Mouse (Mus musculus) liver, postnatal 0 days (tissue): Measurements from ENCODE around the gene Castor2. TPM values are rescaled to one million over a fixed set of nuclear protein-coding genes. Genes with fewer than 3 reads are reported as not detected.

Experiments used
- ATAC-seq: fragments of 200-750 bp; cut with Nextera tagmentation; 2 replicates; pipeline ENCODE4 v1.8.0; 2017; ENCODE audit warnings: mild to moderate bottlenecking, moderate library complexity
- DNase-seq: peaks from one replicate; pipeline ENCODE4 v3.0.0-alpha.2; 2016
- H3K27ac ChIP-seq: fragments of 300-500 bp; sonication (generic); 2 replicates; pipeline ENCODE4 v1.5.1; 2014; ENCODE audit warnings: antibody characterized with exemption, moderate library complexity, mild to moderate bottlenecking, low read depth
- H3K27me3 ChIP-seq: fragments of 300-500 bp; sonication (generic); 2 replicates; pipeline ENCODE4 v1.6.1; 2014; ENCODE audit warnings: low read length, control low read depth, mixed read lengths; ENCODE audit not compliant: insufficient read depth
- H3K36me3 ChIP-seq: fragments of 300-500 bp; sonication (generic); replicated peaks from 2 replicates; pipeline ENCODE4 v1.6.1; 2014; ENCODE audit warnings: mild to moderate bottlenecking, control low read depth, low read length, moderate library complexity, mixed read lengths; ENCODE audit not compliant: insufficient read depth
- H3K4me1 ChIP-seq: fragments of 300-500 bp; sonication (generic); 2 replicates; pipeline ENCODE4 v1.6.1; 2014; ENCODE audit warnings: antibody characterized with exemption, mild to moderate bottlenecking, control low read depth; ENCODE audit not compliant: insufficient read depth
- H3K4me2 ChIP-seq: fragments of 300-500 bp; sonication (generic); 2 replicates; pipeline ENCODE4 v1.6.1; 2014; ENCODE audit warnings: low read depth, mild to moderate bottlenecking, low read length, moderate library complexity, mixed read lengths
- H3K4me3 ChIP-seq: fragments of 300-500 bp; sonication (generic); 2 replicates; pipeline ENCODE4 v1.5.1; 2014; ENCODE audit warnings: low read depth, low read length
- H3K9ac ChIP-seq: fragments of 300-500 bp; sonication (generic); replicated peaks from 2 replicates; pipeline ENCODE4 v1.6.1; 2014; ENCODE audit warnings: mild to moderate bottlenecking, moderate library complexity
- H3K9me3 ChIP-seq: fragments of 300-500 bp; sonication (generic); 2 replicates; pipeline ENCODE4 v1.6.1; 2016; ENCODE audit warnings: mild to moderate bottlenecking, control low read depth, low read length, mixed read lengths
- CTCF ChIP-seq: sonication (generic); IDR thresholded peaks from 2 replicates; pipeline ENCODE4 v1.5.1; 2016; ENCODE audit warnings: antibody characterized with exemption, low read depth
- EP300 ChIP-seq: IDR thresholded peaks from 2 replicates; pipeline ENCODE4 v1.6.1; 2016; ENCODE audit warnings: antibody characterized with exemption, low read depth, mild to moderate bottlenecking
- WGBS: fragments of 180-500 bp; shearing (Covaris S2); extraction: QIAGEN DNeasy Blood & Tissue Kit; methylation state at CpG from one replicate; pipeline ENCODE4 v1.1.7; 2014; ENCODE audit not compliant: insufficient replicate concordance; 5-methylcytosine and 5-hydroxymethylcytosine counted together
- polyA plus RNA-seq: library from polyadenylated mRNA; unstranded; fragments of >200 nt; fragmentation: Nextera tagmentation; extraction: Ambion mirVana; gene quantifications from 2 replicates; pipeline ENCODE4 v1.2.1, GENCODE M21; 2015

Castor2 gene
- polyA plus RNA-seq, 1 experiment from 2014 or later: 1.00 TPM

DNA sequence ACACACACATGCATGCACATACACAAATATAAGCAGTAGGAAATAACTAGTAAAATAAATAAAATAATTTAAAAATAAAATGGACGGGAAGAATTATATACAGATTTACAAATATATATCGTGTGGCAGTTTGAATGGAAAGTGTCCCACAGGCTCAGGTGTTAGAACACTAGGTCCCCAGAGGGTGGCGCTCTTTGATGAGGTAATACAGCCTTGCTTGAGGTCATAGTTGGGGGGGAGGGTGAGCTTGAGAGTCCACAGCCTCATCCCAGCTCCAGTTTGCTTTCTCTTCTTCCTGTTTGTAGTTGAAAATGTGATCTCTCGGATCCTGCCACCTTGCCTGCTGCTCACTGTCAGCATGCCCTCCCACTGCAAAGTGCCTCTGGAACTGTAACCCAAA is 14.3 kb upstream of the Castor2 start:
- Histone ChIP-seq H3K9ac (no peak overlapping the region), H3K27ac (no peak overlapping the region), H3K4me3 (no peak overlapping the region), H3K4me2 (no peak overlapping the region), H3K27me3 (no peaks in the 10 kb centered on the region), H3K9me3 (no peaks in the 10 kb centered on the region), H3K4me1 (no peaks in the 10 kb centered on the region), H3K36me3 (no peaks in the 10 kb centered on the region)
- 69% methylated on average over 4 of the region's 4 CpGs for WGBS
- DNase-seq: no peak
- ATAC-seq: no peak
- TF ChIP-seq CTCF (no peak), EP300 (no peak)

DNA sequence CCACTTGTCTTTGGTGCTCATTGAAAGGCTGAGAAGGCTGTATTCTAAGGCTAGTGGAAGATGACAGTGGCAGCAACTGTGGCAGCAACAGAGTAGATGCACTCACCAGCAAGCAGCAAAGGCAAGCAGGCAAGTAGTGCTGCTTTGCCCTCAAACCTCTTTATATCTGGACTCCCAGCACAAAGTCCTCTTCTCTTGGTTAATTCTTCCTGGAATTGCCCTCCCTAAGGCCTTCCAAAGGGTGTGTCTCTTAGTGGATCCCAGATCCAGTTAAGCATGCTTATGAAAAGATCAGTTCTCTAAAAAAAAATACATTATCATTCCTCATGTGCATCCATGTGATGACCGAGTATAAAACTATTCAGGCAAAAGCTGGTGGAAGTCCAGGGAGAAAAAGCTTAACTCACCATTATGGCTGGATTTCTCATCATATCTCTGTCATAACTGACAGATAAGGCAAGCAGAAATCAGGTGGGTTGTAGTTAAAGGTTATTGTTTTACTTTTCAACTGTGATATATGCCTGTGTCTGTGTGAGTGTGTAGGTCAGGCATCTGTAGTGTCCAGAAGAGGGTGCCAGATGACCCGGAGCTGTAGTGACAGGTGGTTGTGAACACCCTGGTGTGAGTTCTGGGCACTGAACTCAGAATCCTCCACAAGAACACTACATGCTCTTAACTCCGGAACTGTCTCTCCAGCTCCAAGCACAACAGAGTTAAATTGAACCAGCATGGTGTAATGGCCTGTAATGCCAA is 13.4 kb upstream of the Castor2 start:
- Histone ChIP-seq H3K4me2 (no peak overlapping the region), H3K36me3 (no peaks in the 10 kb centered on the region), H3K4me1 (no peaks in the 10 kb centered on the region), H3K27ac (no peak overlapping the region), H3K9me3 (no peaks in the 10 kb centered on the region), H3K27me3 (no peaks in the 10 kb centered on the region), H3K4me3 (no peak overlapping the region), H3K9ac (no peak overlapping the region)
- ATAC-seq (no peak), DNase-seq (no peak)
- no peak for TF ChIP-seq EP300
- WGBS: 69% methylated on average over 3 of the region's 3 CpGs

DNA sequence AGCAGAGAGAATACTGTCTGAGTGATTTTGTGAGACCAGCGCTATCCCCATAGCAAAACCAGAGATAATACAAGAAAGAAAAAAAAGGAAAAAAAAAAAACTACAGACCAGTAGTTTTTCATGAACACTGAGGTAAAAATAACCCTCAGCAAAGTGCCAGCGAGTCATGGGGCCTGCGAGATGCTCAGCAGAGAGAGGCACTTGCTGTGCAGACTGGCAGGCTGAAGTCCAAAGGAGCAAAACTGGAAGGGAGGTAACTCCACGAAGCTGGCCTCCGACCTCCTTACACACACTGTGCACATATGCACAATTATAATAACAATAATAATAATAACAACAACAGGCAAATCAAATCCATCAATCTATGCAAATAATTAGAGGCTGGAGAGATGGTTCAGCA is 12.3 kb upstream of the Castor2 start:
- Histone ChIP-seq H3K9me3 (no peaks in the 10 kb centered on the region), H3K4me3 (no peak overlapping the region), H3K4me2 (no peak overlapping the region), H3K4me1 (no peaks in the 10 kb centered on the region), H3K9ac (no peak overlapping the region), H3K27me3 (no peaks in the 10 kb centered on the region), H3K27ac (no peak overlapping the region), H3K36me3 (no peaks in the 10 kb centered on the region)
- 72% methylated on average over 5 of the region's 5 CpGs for whole genome bisulfite sequencing
- no peak for DNase-seq
- ATAC-seq: no peak
- TF ChIP-seq CTCF: no peak
- TF ChIP-seq EP300: no peak

DNA sequence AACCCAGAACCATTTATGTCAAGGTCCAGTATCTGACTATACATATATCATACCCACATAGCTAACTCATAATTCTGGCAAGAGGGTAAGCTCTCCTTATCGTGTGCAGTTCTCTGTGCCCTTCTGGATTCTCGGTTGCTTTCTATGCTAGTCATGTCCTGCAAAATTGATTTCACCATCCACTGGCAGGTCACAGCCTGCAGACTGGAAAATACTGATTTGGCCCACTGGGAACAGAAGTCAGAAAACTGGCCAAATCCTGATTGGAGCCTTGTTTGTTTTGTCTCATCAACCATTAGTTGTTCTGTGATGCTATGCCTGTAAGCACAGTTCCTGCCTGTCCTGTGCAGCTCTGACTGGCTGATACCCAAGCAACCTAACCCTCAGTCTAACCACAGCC is 3.7 kb upstream of the Castor2 start:
- no peak overlapping the region for H3K4me2 ChIP-seq
- H3K36me3 ChIP-seq: no peaks in the 10 kb centered on the region
- H3K9ac ChIP-seq: no peak overlapping the region
- H3K27me3 ChIP-seq: no peaks in the 10 kb centered on the region
- 74% methylated on average over 2 of the region's 2 CpGs for WGBS
- no peaks in the 10 kb centered on the region for H3K9me3 ChIP-seq
- H3K4me1 ChIP-seq: peaks cover 5% of the 10 kb centered on the region
- no peak for DNase-seq
- no peak overlapping the region for H3K4me3 ChIP-seq
- TF ChIP-seq EP300: no peak
- TF ChIP-seq CTCF: no peak
- no peak overlapping the region for H3K27ac ChIP-seq
- ATAC-seq: no peak

DNA sequence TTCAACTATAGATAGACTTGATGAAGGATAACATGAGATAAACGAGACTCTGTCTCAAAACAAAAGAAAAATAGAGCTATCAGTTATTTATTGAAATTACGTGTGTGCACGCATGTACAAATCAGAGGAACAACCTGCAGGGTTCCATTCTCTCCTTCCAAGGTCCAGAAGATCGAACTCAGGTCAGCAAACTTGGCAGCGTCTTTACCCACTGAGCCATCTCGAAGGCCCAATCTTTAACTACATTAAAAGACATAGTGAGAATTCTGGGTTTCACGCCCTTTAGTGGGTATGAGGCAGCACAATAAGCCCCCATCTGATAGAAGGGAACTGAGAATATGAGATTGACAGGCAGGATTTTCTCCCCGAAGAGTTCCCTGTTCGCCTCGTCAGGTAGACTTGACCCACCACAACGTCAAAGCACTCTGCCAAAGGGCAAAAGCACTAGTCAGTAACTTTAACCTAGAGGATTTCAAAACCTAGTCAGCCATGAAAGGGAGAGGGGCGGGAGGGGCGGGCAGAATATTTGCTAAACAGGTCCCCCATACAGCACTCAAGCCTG is 1.1 kb upstream of the Castor2 start:
- Histone ChIP-seq H3K27ac (peak overlapping the region; percentile 58; the same call in 1 of the 2 replicates), H3K9me3 (no peaks in the 10 kb centered on the region), H3K4me3 (peak overlapping the region; percentile 67), H3K4me1 (peaks cover 5% of the 10 kb centered on the region), H3K9ac (peak overlapping the region; percentile 49; the same call in 1 of the 2 replicates), H3K27me3 (no peaks in the 10 kb centered on the region), H3K4me2 (peak overlapping the region; percentile 96), H3K36me3 (no peaks in the 10 kb centered on the region)
- DNase-seq (no peak), ATAC-seq (0 out of 2 replicates have a peak, but pooled peaks have one; percentile 6)
- TF ChIP-seq EP300: no peak
- no peak for TF ChIP-seq CTCF
- 41% methylated on average over 13 of the region's 13 CpGs for WGBS

DNA sequence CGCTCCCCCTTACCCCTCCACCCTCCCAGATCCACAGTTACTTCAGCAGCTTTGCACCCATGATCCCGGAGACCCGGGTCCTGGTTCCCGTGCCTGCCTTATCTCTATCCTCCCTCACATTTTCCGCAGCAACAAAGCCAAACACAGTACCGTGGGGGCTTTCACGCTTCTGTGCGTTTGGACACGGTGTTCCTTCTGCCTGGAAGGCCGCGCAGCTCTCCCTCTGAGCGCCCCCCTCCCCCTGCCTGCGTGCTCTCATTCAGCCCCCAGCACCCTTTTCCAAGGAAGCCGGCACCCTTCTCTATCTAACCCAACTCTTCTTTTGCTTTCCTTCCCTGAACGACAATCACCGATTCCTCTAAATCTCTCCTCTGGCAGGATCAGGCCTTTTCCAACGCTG is 535 bp upstream of the Castor2 start:
- Histone ChIP-seq H3K27ac (peak overlapping the region; percentile 58), H3K9ac (peak overlapping the region; percentile 49), H3K4me2 (peak overlapping the region; percentile 96), H3K4me1 (peaks cover 5% of the 10 kb centered on the region), H3K4me3 (peak overlapping the region; percentile 67), H3K9me3 (no peaks in the 10 kb centered on the region), H3K27me3 (no peaks in the 10 kb centered on the region), H3K36me3 (no peaks in the 10 kb centered on the region)
- no peak for TF ChIP-seq CTCF
- no peak for TF ChIP-seq EP300
- peak; percentile 55 for ATAC-seq
- WGBS: 2% methylated on average over 16 of the region's 17 CpGs
- DNase-seq: peak; percentile 36
